Mouse (Mus musculus) lung, postnatal 0 days (tissue): ENCODE data around the gene Gm20388.

Experiments
- CTCF ChIP-seq: IDR thresholded peaks from 2 replicates; pipeline ENCODE4 v1.5.1; 2016; ENCODE audit warnings: antibody characterized with exemption, mild to moderate bottlenecking
- EP300 ChIP-seq: IDR thresholded peaks from 2 replicates; pipeline ENCODE4 v1.6.1; 2016; ENCODE audit warnings: antibody characterized with exemption, mild to moderate bottlenecking, control low read depth

GRCm38 (mm10) chr8:120135687-120136086 is 225.0 kb downstream of the Gm20388 start:
- TF ChIP-seq CTCF (no peak), EP300 (no peak)
